Mouse (Mus musculus) stomach, embryonic 15.5 days (tissue): ENCODE results near the gene Cep162. TPM values are rescaled to one million over a fixed set of nuclear protein-coding genes. Genes with fewer than 3 reads are reported as not detected.
A peak's percentile ranks its signal among the peaks of the same experiment; 100 is the strongest.

Source experiments
- ATAC-seq: fragments of 200-750 bp; cut with Nextera tagmentation; 2 replicates; pipeline ENCODE4 v1.8.0; 2017; ENCODE audit warnings: low read depth, moderate number of reproducible peaks, moderate TSS enrichment; ENCODE audit not compliant: insufficient read depth, low FRiP score
- H3K27ac ChIP-seq: fragments of 300-500 bp; sonication (generic); 2 replicates; pipeline ENCODE4 v1.5.1; 2015; ENCODE audit warnings: mild to moderate bottlenecking, inconsistent platforms
- H3K27me3 ChIP-seq: fragments of 300-500 bp; sonication (generic); replicated peaks from 2 replicates; pipeline ENCODE4 v1.6.1; 2015; ENCODE audit warnings: inconsistent platforms
- H3K36me3 ChIP-seq: fragments of 300-500 bp; sonication (generic); 2 replicates; pipeline ENCODE4 v1.6.1; 2015; ENCODE audit warnings: inconsistent platforms
- H3K4me1 ChIP-seq: fragments of 300-500 bp; sonication (generic); 2 replicates; pipeline ENCODE4 v1.6.1; 2015; ENCODE audit warnings: inconsistent platforms
- H3K4me2 ChIP-seq: fragments of 300-500 bp; sonication (generic); 2 replicates; pipeline ENCODE4 v1.6.1; 2015; ENCODE audit warnings: mild to moderate bottlenecking, inconsistent platforms
- H3K4me3 ChIP-seq: fragments of 300-500 bp; sonication (generic); replicated peaks from 2 replicates; pipeline ENCODE4 v1.5.1; 2015; ENCODE audit warnings: inconsistent platforms
- H3K9ac ChIP-seq: fragments of 300-500 bp; sonication (generic); 2 replicates; pipeline ENCODE4 v1.6.1; 2015; ENCODE audit warnings: inconsistent platforms
- H3K9me3 ChIP-seq: fragments of 300-500 bp; sonication (generic); 2 replicates; pipeline ENCODE4 v1.6.1; 2016; ENCODE audit warnings: inconsistent platforms
- WGBS: fragments of 180-500 bp; shearing (Covaris S2); methylation state at CpG from one replicate; pipeline ENCODE4 v1.1.7; 2015; 5-methylcytosine and 5-hydroxymethylcytosine counted together
- polyA plus RNA-seq: library from polyadenylated mRNA; unstranded; fragments of >200 nt; fragmentation: Nextera tagmentation; extraction: Ambion mirVana; gene quantifications from 2 replicates; pipeline ENCODE4 v1.2.1, GENCODE M21; 2015

Cep162 gene
- polyA plus RNA-seq, result 5.5 and 6.2 TPM in 2 replicates

GRCm38 (mm10) chr9:87254903-87255695, at the start of gene Cep162:
Gene Cep162 (minus strand): TSS chr9:87255536.
- no peaks in the 10 kb centered on the region for H3K4me1 ChIP-seq
- peak; percentile 97 for ATAC-seq
- peak within 1 kb of the TSS; percentile 63 for H3K9ac ChIP-seq
- H3K27ac ChIP-seq, result peak within 1 kb of the TSS; percentile 78
- H3K9me3 ChIP-seq, result no peaks in the 10 kb centered on the region
- peak within 1 kb of the TSS; percentile 64 for H3K4me2 ChIP-seq
- WGBS, result under 1% methylated on average over 41 of the region's 41 CpGs
- peak within 1 kb of the TSS; percentile 88 for H3K4me3 ChIP-seq
- H3K27me3 ChIP-seq, result no peaks in the 10 kb centered on the region
- no peaks in the 10 kb centered on the region for H3K36me3 ChIP-seq

GRCm38 (mm10) chr9:87303196-87303595, 47.9 kb upstream of the Cep162 start:
- no peak for ATAC-seq
- H3K36me3 ChIP-seq, result no peaks in the 10 kb centered on the region

GRCm38 (mm10) chr9:87298900-87299299, 43.6 kb upstream of the Cep162 start:
- H3K9ac ChIP-seq, result no peak overlapping the region
- H3K36me3 ChIP-seq, result no peaks in the 10 kb centered on the region
- 42% methylated on average over 12 of the region's 12 CpGs for WGBS
- no peak for ATAC-seq
- H3K4me1 ChIP-seq, result no peaks in the 10 kb centered on the region
- H3K27ac ChIP-seq, result no peak overlapping the region
- H3K27me3 ChIP-seq, result no peaks in the 10 kb centered on the region
- no peak overlapping the region for H3K4me2 ChIP-seq
- no peak overlapping the region for H3K4me3 ChIP-seq
- no peaks in the 10 kb centered on the region for H3K9me3 ChIP-seq

More at GRCm38 (mm10) chr9:87303196-87303595, 47.9 kb upstream of the Cep162 start:
- no peaks in the 10 kb centered on the region for H3K27me3 ChIP-seq
- H3K4me2 ChIP-seq, result no peak overlapping the region
- H3K9me3 ChIP-seq, result no peaks in the 10 kb centered on the region
- no peaks in the 10 kb centered on the region for H3K4me1 ChIP-seq
- no peak overlapping the region for H3K4me3 ChIP-seq
- H3K9ac ChIP-seq, result no peak overlapping the region
- no peak overlapping the region for H3K27ac ChIP-seq

- Histone ChIP-seq H3K9ac (no peak overlapping the region), H3K36me3 (no peaks in the 10 kb centered on the region), H3K27me3 (no peaks in the 10 kb centered on the region), H3K9me3 (no peaks in the 10 kb centered on the region), H3K4me3 (no peak overlapping the region), H3K27ac (no peak overlapping the region), H3K4me2 (no peak overlapping the region), H3K4me1 (no peaks in the 10 kb centered on the region)
- no peak for ATAC-seq
- WGBS, result 67% methylated on average over 1 of the region's 1 CpGs
Measured at GRCm38 (mm10) chr9:87297522-87297921, 42.2 kb upstream of the Cep162 start.

GRCm38 (mm10) chr9:87255696-87256030, 327 bp upstream of the Cep162 start:
- no peaks in the 10 kb centered on the region for H3K36me3 ChIP-seq
- H3K9me3 ChIP-seq, result no peaks in the 10 kb centered on the region
- no peaks in the 10 kb centered on the region for H3K4me1 ChIP-seq
- H3K27me3 ChIP-seq, result no peaks in the 10 kb centered on the region
- WGBS, result 19% methylated on average over 6 of the region's 6 CpGs
- H3K9ac ChIP-seq, result no peak overlapping the region
- H3K4me3 ChIP-seq, result peak overlapping the region; percentile 88
- 0 out of 2 replicates have a peak overlapping the region, but pooled peaks have one; percentile 78 for H3K27ac ChIP-seq
- ATAC-seq, result peak; percentile 66
- peak overlapping the region; percentile 64 for H3K4me2 ChIP-seq

GRCm38 (mm10) chr9:87248118-87248517, 7.2 kb downstream of the Cep162 start:
- Histone ChIP-seq H3K4me3 (no peak overlapping the region), H3K27ac (no peak overlapping the region), H3K9me3 (no peaks in the 10 kb centered on the region), H3K4me2 (no peak overlapping the region), H3K27me3 (no peaks in the 10 kb centered on the region), H3K4me1 (no peaks in the 10 kb centered on the region), H3K9ac (no peak overlapping the region), H3K36me3 (no peaks in the 10 kb centered on the region)
- no peak for ATAC-seq
- 42% methylated on average over 3 of the region's 3 CpGs for WGBS

- Histone ChIP-seq H3K4me2 (no peak overlapping the region), H3K36me3 (no peaks in the 10 kb centered on the region), H3K9ac (no peak overlapping the region), H3K27ac (no peak overlapping the region), H3K4me1 (no peaks in the 10 kb centered on the region), H3K4me3 (no peak overlapping the region), H3K9me3 (no peaks in the 10 kb centered on the region), H3K27me3 (no peaks in the 10 kb centered on the region)
- 78% methylated on average over 1 of the region's 1 CpGs for WGBS
- no peak for ATAC-seq
Measured at GRCm38 (mm10) chr9:87247678-87248077, 7.7 kb downstream of the Cep162 start.

GRCm38 (mm10) chr9:87213204-87213603, 42.1 kb downstream of the Cep162 start:
- Histone ChIP-seq H3K4me2 (no peak overlapping the region), H3K9me3 (no peaks in the 10 kb centered on the region), H3K4me1 (no peaks in the 10 kb centered on the region), H3K27me3 (no peaks in the 10 kb centered on the region), H3K27ac (no peak overlapping the region), H3K4me3 (no peak overlapping the region), H3K9ac (no peak overlapping the region), H3K36me3 (no peaks in the 10 kb centered on the region)
- ATAC-seq, result no peak
- 71% methylated on average over 4 of the region's 4 CpGs for WGBS

- no peaks in the 10 kb centered on the region for H3K27me3 ChIP-seq
- no peak for ATAC-seq
- peaks cover 4% of the 10 kb centered on the region; the same call in 1 of the 2 replicates for H3K36me3 ChIP-seq
- no peaks in the 10 kb centered on the region for H3K4me1 ChIP-seq
- no peak overlapping the region for H3K9ac ChIP-seq
- no peak overlapping the region for H3K4me3 ChIP-seq
- no peak overlapping the region for H3K4me2 ChIP-seq
- no peaks in the 10 kb centered on the region for H3K9me3 ChIP-seq
- H3K27ac ChIP-seq, result no peak overlapping the region
- 83% methylated on average over 9 of the region's 9 CpGs for WGBS
Measured at GRCm38 (mm10) chr9:87210830-87211339, 44.5 kb downstream of the Cep162 start.

GRCm38 (mm10) chr9:87202431-87202830, 52.9 kb downstream of the Cep162 start:
- H3K36me3 ChIP-seq, result peaks cover 10% of the 10 kb centered on the region
- H3K27me3 ChIP-seq, result no peaks in the 10 kb centered on the region
- H3K4me3 ChIP-seq, result no peak overlapping the region
- no peaks in the 10 kb centered on the region for H3K4me1 ChIP-seq
- no peak overlapping the region for H3K4me2 ChIP-seq
- 88% methylated on average over 6 of the region's 6 CpGs for WGBS
- H3K9me3 ChIP-seq, result no peaks in the 10 kb centered on the region
- ATAC-seq, result no peak
- no peak overlapping the region for H3K9ac ChIP-seq
- no peak overlapping the region for H3K27ac ChIP-seq

- Histone ChIP-seq H3K9ac (no peak overlapping the region), H3K36me3 (peaks cover 5% of the 10 kb centered on the region), H3K27me3 (no peaks in the 10 kb centered on the region), H3K27ac (no peak overlapping the region), H3K4me2 (no peak overlapping the region), H3K4me3 (no peak overlapping the region), H3K4me1 (no peaks in the 10 kb centered on the region), H3K9me3 (no peaks in the 10 kb centered on the region)
- no peak for ATAC-seq
- 98% methylated on average over 4 of the region's 4 CpGs for WGBS
Measured at GRCm38 (mm10) chr9:87200919-87201318, 54.4 kb downstream of the Cep162 start.

- peaks cover 5% of the 10 kb centered on the region for H3K36me3 ChIP-seq
- H3K4me3 ChIP-seq, result no peak overlapping the region
- H3K27ac ChIP-seq, result no peak overlapping the region
- H3K4me2 ChIP-seq, result no peak overlapping the region
- H3K9me3 ChIP-seq, result no peaks in the 10 kb centered on the region
- no peak overlapping the region for H3K9ac ChIP-seq
- no peaks in the 10 kb centered on the region for H3K4me1 ChIP-seq
- no peak for ATAC-seq
- H3K27me3 ChIP-seq, result no peaks in the 10 kb centered on the region
- WGBS, result 88% methylated on average over 5 of the region's 5 CpGs
Measured at GRCm38 (mm10) chr9:87200426-87200825, 54.9 kb downstream of the Cep162 start.
